Mouse (Mus musculus) heart, adult 9 months (tissue): ENCODE measurements around the gene Psmc2.

Experiments
- DNase-seq, 2 experiments: peaks; one replicate each; pipeline ENCODE4 v3.0.0; 2022; ENCODE audit warnings: low spot score in 2 of 2

Gene Psmc2

GRCm38 (mm10) chr5:21785053-21785452 is at the start of gene Psmc2, which contains the start of gene Dnajc2:
Gene Psmc2, plus strand, starts transcription at chr5:21785283.
Gene Dnajc2, minus strand, starts transcription at chr5:21785251.
- peak; percentile 89 to 91 for DNase-seq

DNA sequence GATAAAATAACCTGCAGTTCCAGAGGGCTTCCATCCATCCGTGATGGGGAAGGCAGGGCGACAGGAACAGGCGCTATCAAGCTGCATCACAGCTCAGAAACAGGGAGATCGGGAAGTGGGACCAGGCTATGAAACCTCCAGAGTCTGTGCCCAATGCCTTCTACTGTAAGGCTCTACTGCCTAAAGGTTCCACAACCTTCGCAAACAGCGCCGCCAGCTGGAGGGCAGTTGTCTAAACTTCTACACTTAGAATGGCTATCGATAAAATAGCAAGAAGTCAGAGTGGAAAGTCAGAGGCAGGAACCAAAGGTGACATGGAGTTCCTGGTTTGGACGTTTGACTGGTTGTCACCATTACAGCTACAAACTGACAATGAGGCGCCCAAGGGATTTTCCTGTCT is 49.5 kb upstream of the Psmc2 start:
- peak; percentile 20 to 35 for DNase-seq

DNA sequence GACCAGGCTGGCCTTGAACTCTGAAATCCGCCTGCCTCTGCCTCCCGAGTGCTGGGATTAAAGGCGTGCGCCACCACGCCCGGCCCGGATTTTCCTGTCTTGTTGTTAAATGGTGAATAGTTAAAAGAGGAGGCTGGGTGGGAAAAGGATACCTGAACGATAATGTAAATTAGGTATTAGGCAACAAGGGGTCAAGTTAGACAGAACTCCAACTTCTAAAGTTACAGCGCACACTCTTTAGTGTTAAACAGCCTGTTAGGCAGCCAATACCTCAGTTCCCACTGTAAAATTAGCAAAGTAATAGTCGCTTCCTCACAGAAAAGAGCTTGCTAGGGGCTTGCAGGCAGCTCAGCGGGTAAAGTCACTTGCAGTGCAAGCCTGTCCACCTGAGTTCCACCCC is 49.0 kb upstream of the Psmc2 start:
- no peak for DNase-seq

GRCm38 (mm10) chr5:21736956-21737585 is 48.0 kb upstream of the Psmc2 start, which contains the start of gene Pmpcb:
Gene Pmpcb, plus strand, starts transcription at chr5:21737141.
- peak; percentile 83 to 87 for DNase-seq

GRCm38 (mm10) chr5:21737620-21738019 is 47.5 kb upstream of the Psmc2 start:
- DNase-seq, result no peak

GRCm38 (mm10) chr5:21739120-21739519 is 46.0 kb upstream of the Psmc2 start:
- peak in 1 of 2 experiments; percentile 8 for DNase-seq

DNA sequence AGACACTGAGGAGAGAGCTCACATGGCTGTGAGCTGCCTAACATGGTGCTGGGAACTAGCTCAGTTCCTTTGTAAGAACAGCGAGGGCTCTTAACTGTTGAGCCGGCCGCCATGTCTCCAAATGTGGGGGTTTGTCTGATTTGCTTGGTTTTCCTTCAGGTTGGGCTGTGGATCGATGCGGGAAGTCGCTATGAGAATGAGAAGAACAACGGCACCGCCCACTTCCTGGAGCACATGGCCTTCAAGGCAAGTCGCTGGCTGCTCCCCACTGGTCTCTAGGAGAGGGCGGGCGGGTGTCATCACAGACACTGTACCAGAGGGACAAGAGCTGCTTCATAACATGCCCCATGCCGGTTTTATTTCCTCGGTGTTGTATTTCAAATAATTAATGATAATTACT is 45.2 kb upstream of the Psmc2 start:
- DNase-seq, result no peak

- no peak for DNase-seq
Observed at GRCm38 (mm10) chr5:21743606-21744005, 41.5 kb upstream of the Psmc2 start.

GRCm38 (mm10) chr5:21744651-21745050 is 40.4 kb upstream of the Psmc2 start:
- DNase-seq, result no peak

- no peak for DNase-seq
Observed at GRCm38 (mm10) chr5:21745966-21746365, 39.1 kb upstream of the Psmc2 start.

GRCm38 (mm10) chr5:21768506-21768905 is 16.6 kb upstream of the Psmc2 start:
- no peak for DNase-seq

- DNase-seq, result no peak
Observed at GRCm38 (mm10) chr5:21769841-21770240, 15.2 kb upstream of the Psmc2 start.

DNA sequence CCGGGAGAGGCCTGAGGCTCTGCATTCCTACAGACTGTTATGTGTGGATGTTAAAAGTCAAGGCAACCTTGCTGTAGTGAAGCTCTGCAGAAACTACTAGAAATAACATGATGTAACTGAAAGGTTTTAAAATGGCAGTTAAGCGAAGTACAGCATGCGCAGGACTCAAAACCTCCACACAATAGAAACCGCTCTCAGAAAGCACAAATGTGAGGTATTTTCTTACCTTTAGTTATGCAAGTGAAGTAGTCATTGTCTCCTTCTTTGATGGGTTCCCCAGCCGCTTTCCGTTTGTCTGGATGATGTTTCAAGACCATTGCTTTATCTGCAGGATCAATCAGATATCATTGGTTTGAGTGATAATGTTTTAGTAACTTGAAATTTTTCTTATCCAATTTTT is 8.6 kb upstream of the Psmc2 start:
- DNase-seq, result no peak

- no peak for DNase-seq
Observed at GRCm38 (mm10) chr5:21784161-21785052, 676 bp upstream of the Psmc2 start.

GRCm38 (mm10) chr5:21785776-21786175 is 693 bp downstream of the Psmc2 start:
- DNase-seq, result no peak

DNA sequence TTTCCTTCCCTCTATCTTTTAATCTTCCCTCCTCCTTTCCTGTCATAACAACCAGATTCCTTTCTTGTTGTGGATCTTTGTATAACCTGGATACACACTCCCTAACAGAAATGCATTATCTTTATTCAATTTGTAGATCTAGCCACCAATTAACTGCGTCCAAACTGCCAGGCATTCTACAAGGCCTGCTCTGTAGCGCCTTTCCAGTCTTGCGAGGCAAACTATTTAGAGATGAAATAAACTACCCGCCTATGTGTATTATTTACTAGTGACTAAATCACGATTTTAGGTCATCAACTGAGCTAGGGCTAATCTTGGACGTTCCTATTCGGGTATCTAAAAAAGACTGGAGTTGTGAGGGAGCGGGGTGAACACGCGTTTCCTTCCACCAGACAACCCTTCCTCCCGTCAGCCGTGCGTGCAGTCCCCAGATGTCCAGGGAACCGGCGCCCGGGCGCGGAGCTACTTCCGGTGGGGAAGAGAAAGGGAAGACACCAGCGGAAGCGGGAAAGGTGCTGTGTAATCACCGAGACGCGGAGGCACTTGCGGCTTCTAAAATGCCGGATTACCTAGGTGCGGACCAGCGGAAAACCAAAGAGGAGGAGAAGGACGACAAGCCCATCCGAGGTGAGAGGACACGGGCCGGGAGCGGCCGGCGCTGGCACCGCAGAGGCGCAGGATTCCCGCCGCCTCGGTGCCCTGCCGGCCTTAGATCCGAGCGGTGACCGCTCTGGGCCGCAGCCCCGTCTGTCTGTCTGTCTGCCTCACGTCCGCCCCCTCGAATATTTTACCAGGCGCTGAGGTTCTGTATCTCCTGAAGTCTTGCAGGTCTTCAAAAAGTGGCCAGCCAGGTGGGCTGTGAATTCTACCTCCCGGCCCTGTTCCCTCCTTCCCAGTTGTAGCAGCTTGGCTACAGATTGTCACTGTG is 1.4 kb downstream of the Psmc2 start:
- peak; percentile 81 to 90 for DNase-seq

- no peak for DNase-seq
Observed at GRCm38 (mm10) chr5:21787186-21788105, 2.4 kb downstream of the Psmc2 start.

DNA sequence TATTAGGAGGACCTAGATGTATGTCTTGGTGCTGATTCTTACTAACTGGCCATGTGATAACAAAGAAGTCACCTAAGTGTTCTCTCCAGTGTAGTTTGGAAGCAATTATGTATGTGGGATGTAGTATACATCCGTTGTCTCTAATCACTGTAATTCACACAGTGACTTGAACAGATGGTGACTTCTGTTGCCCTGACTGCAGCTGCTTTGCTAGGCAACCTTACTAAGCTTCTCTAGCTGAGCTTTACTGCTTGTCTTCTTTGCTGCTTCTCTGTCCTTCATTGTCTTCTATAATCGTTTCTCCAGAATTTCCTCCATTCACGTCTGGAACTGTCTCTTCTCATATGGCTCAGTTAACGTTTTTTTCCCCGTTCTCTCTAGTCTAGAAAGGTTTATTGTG is 4.0 kb downstream of the Psmc2 start:
- no peak for DNase-seq

DNA sequence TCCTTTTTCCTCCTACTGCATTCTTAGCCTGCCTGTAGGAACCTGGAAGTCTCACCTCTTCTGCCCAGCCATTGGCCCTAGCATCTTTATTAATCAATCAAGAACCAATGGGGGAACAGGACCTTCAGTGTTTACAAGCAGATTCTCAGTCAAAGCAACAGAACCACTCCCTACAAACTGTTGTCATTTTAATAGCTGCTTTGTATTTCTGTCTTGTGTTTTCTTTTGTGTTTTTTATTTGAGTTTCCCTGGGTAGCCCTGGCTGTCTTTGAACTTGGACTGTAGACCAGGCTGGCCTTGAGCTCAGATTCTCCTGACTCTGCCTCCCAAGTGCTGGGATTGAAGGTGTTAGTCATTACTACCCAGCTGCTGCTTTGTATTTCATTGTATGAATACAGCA is 7.1 kb downstream of the Psmc2 start:
- no peak for DNase-seq

- DNase-seq, result no peak
Observed at GRCm38 (mm10) chr5:21802907-21803306, 17.8 kb downstream of the Psmc2 start.

GRCm38 (mm10) chr5:21803691-21804188 is 18.7 kb downstream of the Psmc2 start:
- no peak for DNase-seq
